Mouse (Mus musculus) embryonic facial prominence, embryonic 15.5 days (tissue): Measurements from ENCODE around the gene Scn3a. TPM values are rescaled to one million over a fixed set of nuclear protein-coding genes. Genes with fewer than 3 reads are reported as not detected.

ENCODE experiments used
- ATAC-seq: fragments of 200-750 bp; cut with Nextera tagmentation; 2 replicates; pipeline ENCODE4 v1.8.0; 2017; ENCODE audit warnings: low read depth, moderate TSS enrichment; ENCODE audit not compliant: insufficient number of reproducible peaks, low FRiP score, low TSS enrichment
- H3K27ac ChIP-seq: fragments of 300-500 bp; sonication (generic); replicated peaks from 2 replicates; pipeline ENCODE4 v1.5.1; 2015; ENCODE audit warnings: mild to moderate bottlenecking, inconsistent platforms
- H3K27me3 ChIP-seq: fragments of 300-500 bp; sonication (generic); 2 replicates; pipeline ENCODE4 v1.6.1; 2015; ENCODE audit warnings: inconsistent platforms
- H3K36me3 ChIP-seq: fragments of 300-500 bp; sonication (generic); 2 replicates; pipeline ENCODE4 v1.6.1; 2015; ENCODE audit warnings: mild to moderate bottlenecking, inconsistent platforms
- H3K4me1 ChIP-seq: fragments of 300-500 bp; sonication (generic); 2 replicates; pipeline ENCODE4 v1.6.1; 2015; ENCODE audit warnings: inconsistent platforms
- H3K4me2 ChIP-seq: fragments of 300-500 bp; sonication (generic); replicated peaks from 2 replicates; pipeline ENCODE4 v1.6.1; 2015; ENCODE audit warnings: mild to moderate bottlenecking, inconsistent platforms
- H3K4me3 ChIP-seq: fragments of 300-500 bp; sonication (generic); replicated peaks from 2 replicates; pipeline ENCODE4 v1.5.1; 2015; ENCODE audit warnings: mild to moderate bottlenecking, inconsistent platforms
- H3K9ac ChIP-seq: fragments of 300-500 bp; sonication (generic); 2 replicates; pipeline ENCODE4 v1.6.1; 2015; ENCODE audit warnings: inconsistent platforms
- H3K9me3 ChIP-seq: fragments of 300-500 bp; sonication (generic); replicated peaks from 2 replicates; pipeline ENCODE4 v1.6.1; 2016; ENCODE audit warnings: inconsistent platforms
- WGBS: fragments of 180-500 bp; shearing (Covaris S2); methylation state at CpG from one replicate; pipeline ENCODE4 v1.1.7; 2015; 5-methylcytosine and 5-hydroxymethylcytosine counted together
- polyA plus RNA-seq: library from polyadenylated mRNA; unstranded; fragments of >200 nt; fragmentation: Nextera tagmentation; extraction: Ambion mirVana; gene quantifications from 2 replicates; pipeline ENCODE4 v1.2.1, GENCODE M21; 2015

Gene Scn3a
- polyA plus RNA-seq, result 2.0 and 2.3 TPM in 2 replicates

DNA sequence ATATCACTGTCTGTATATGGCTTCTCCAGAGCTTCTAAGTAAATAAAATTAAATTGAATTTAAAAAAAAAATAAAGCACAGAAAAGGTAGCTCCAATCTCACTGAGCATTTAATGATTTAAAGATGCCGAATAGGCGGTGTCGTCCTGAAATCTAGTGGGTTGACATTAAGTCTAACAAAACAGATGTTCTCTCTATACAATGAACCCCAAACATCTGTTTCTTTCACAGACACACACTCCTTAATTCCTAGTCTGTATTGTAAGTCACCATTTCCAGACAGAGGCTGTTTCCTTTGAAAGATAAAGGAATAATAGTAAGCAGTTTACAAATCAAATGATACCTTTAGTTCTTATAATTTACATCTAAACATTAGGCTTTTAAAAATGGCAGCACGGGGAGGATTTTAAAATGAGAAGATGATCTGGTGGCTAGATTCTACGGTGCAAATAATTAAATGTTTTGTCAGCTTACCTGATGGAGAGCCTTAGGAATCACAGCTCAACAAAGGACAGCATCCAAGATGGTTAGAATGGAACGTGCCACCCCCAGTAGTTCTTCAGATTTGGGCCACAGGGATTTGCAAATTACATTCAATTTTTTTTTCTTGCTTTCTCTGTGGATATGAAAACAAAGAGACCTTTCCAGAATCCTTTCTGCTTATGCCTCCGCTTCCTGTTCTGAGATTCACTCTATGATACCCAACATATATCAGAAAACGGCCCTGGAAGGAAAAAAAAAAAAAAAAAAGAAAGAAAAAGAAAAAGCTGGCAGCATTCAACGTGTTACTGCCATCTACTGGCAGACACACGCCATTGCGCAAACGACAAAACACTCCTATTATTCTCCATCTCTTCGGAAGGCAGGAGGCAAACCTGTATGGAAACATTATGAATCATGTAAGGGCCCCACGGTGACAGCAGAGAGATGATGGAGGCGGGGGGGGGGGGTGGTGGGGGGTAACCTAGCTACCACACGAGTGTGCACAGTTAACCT, at the start of gene Scn3a:
Gene Scn3a, minus strand, starts transcription at position 835 of the 995 bp plus-strand sequence.
- no peaks in the 10 kb centered on the region for H3K27me3 ChIP-seq
- no peak for ATAC-seq
- 15% methylated on average over 16 of the region's 16 CpGs for WGBS
- peak within 1 kb of the TSS; percentile 29 for H3K4me2 ChIP-seq
- H3K9ac ChIP-seq, result no peak within 1 kb of the TSS
- no peaks in the 10 kb centered on the region for H3K36me3 ChIP-seq
- H3K4me1 ChIP-seq, result 0 out of 2 replicates have a peak, but pooled peaks cover 2% of the 10 kb centered on the region
- no peak within 1 kb of the TSS for H3K27ac ChIP-seq
- no peaks in the 10 kb centered on the region for H3K9me3 ChIP-seq
- 0 out of 2 replicates have a peak within 1 kb of the TSS, but pooled peaks have one; percentile 10 for H3K4me3 ChIP-seq

GRCm38 (mm10) chr2:65611887-65612286, 44.5 kb upstream of the Scn3a start:
- no peaks in the 10 kb centered on the region for H3K36me3 ChIP-seq
- H3K4me2 ChIP-seq, result no peak overlapping the region
- no peak overlapping the region for H3K27ac ChIP-seq
- no peaks in the 10 kb centered on the region for H3K9me3 ChIP-seq
- WGBS, result 67% methylated on average over 4 of the region's 4 CpGs
- no peaks in the 10 kb centered on the region for H3K4me1 ChIP-seq
- H3K27me3 ChIP-seq, result no peaks in the 10 kb centered on the region
- no peak for ATAC-seq
- H3K4me3 ChIP-seq, result no peak overlapping the region
- H3K9ac ChIP-seq, result no peak overlapping the region

GRCm38 (mm10) chr2:65607813-65608212, 40.4 kb upstream of the Scn3a start:
- Histone ChIP-seq H3K4me2 (no peak overlapping the region), H3K4me3 (no peak overlapping the region), H3K9me3 (no peaks in the 10 kb centered on the region), H3K4me1 (no peaks in the 10 kb centered on the region), H3K36me3 (no peaks in the 10 kb centered on the region), H3K9ac (no peak overlapping the region), H3K27ac (no peak overlapping the region), H3K27me3 (no peaks in the 10 kb centered on the region)
- ATAC-seq, result no peak

- no peak for ATAC-seq
Observed at GRCm38 (mm10) chr2:65587679-65588078, 20.3 kb upstream of the Scn3a start.

DNA sequence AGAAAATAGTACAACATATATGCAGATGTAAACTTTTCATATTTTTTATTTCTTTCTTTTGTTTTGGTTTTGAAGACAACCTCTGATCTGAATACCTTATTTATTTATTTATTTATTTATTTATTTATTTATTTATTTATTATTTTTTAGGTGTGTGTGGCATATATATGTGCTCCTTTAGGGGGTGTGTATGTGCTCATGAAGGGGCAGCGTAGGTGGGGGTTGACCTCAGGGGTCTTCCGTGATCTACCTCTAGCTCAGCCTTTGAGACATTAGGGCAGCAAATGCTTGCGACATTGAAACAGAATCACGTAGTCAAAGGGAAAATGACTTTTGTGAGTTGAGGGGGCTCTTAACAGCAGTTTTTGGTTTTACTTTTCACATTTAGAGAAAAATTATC, 498 bp upstream of the Scn3a start:
- 0 out of 2 replicates have a peak, but pooled peaks cover 2% of the 10 kb centered on the region for H3K4me1 ChIP-seq
- H3K36me3 ChIP-seq, result no peaks in the 10 kb centered on the region
- ATAC-seq, result no peak
- no peak overlapping the region for H3K27ac ChIP-seq
- H3K9ac ChIP-seq, result no peak overlapping the region
- H3K27me3 ChIP-seq, result no peaks in the 10 kb centered on the region
- no peak overlapping the region for H3K4me2 ChIP-seq
- no peak overlapping the region for H3K4me3 ChIP-seq
- no peaks in the 10 kb centered on the region for H3K9me3 ChIP-seq
- WGBS, result 88% methylated on average over 4 of the region's 4 CpGs

More at GRCm38 (mm10) chr2:65587679-65588078, 20.3 kb upstream of the Scn3a start:
- H3K4me2 ChIP-seq, result no peak overlapping the region
- H3K27me3 ChIP-seq, result no peaks in the 10 kb centered on the region
- no peak overlapping the region for H3K9ac ChIP-seq
- no peaks in the 10 kb centered on the region for H3K36me3 ChIP-seq
- no peaks in the 10 kb centered on the region for H3K4me1 ChIP-seq
- 62% methylated on average over 5 of the region's 5 CpGs for WGBS
- H3K4me3 ChIP-seq, result no peak overlapping the region
- H3K9me3 ChIP-seq, result no peaks in the 10 kb centered on the region
- H3K27ac ChIP-seq, result no peak overlapping the region

- H3K36me3 ChIP-seq, result no peaks in the 10 kb centered on the region
- 24% methylated on average over 4 of the region's 4 CpGs for WGBS
- H3K9ac ChIP-seq, result no peak overlapping the region
- 0 out of 2 replicates have a peak, but pooled peaks cover 2% of the 10 kb centered on the region for H3K4me1 ChIP-seq
- no peak for ATAC-seq
- no peak overlapping the region for H3K4me3 ChIP-seq
- no peak overlapping the region for H3K4me2 ChIP-seq
- H3K27me3 ChIP-seq, result no peaks in the 10 kb centered on the region
- no peak overlapping the region for H3K27ac ChIP-seq
- no peaks in the 10 kb centered on the region for H3K9me3 ChIP-seq
Observed at GRCm38 (mm10) chr2:65563898-65564297, 3.5 kb downstream of the Scn3a start.

GRCm38 (mm10) chr2:65557719-65558118, 9.7 kb downstream of the Scn3a start:
- ATAC-seq, result no peak
- H3K9me3 ChIP-seq, result no peaks in the 10 kb centered on the region
- H3K4me2 ChIP-seq, result no peak overlapping the region
- H3K9ac ChIP-seq, result no peak overlapping the region
- 69% methylated on average over 3 of the region's 3 CpGs for WGBS
- no peaks in the 10 kb centered on the region for H3K27me3 ChIP-seq
- no peaks in the 10 kb centered on the region for H3K36me3 ChIP-seq
- no peaks in the 10 kb centered on the region for H3K4me1 ChIP-seq
- H3K4me3 ChIP-seq, result no peak overlapping the region
- H3K27ac ChIP-seq, result no peak overlapping the region

DNA sequence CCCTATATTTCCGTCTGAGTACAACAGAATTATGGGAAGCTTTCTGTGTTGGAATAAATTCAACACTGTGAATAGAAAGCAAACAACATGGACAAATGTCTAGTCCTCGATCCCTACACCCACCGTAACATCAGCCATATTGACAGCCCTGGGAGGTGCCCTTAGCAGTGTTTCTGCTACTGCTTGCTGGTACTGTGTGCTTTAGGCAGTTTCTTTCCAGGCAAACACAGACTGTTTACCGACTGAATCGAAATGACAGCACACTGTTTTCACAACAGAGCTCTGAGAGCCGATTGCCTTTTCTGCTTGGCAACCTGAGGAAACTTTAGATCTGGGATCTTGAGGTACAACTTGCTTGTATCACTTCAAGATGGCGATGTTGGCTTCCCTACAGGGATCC, 12.8 kb downstream of the Scn3a start:
- Histone ChIP-seq H3K4me1 (no peaks in the 10 kb centered on the region), H3K27me3 (no peaks in the 10 kb centered on the region), H3K4me2 (no peak overlapping the region), H3K9ac (no peak overlapping the region), H3K4me3 (no peak overlapping the region), H3K9me3 (no peaks in the 10 kb centered on the region), H3K27ac (no peak overlapping the region), H3K36me3 (no peaks in the 10 kb centered on the region)
- 73% methylated on average over 7 of the region's 7 CpGs for WGBS
- ATAC-seq, result no peak

- Histone ChIP-seq H3K4me2 (no peak overlapping the region), H3K4me1 (no peaks in the 10 kb centered on the region), H3K36me3 (no peaks in the 10 kb centered on the region), H3K27me3 (no peaks in the 10 kb centered on the region), H3K4me3 (no peak overlapping the region), H3K9ac (no peak overlapping the region), H3K9me3 (no peaks in the 10 kb centered on the region), H3K27ac (no peak overlapping the region)
- no peak for ATAC-seq
- WGBS, result 86% methylated on average over 3 of the region's 3 CpGs
Observed at GRCm38 (mm10) chr2:65553473-65553872, 14.0 kb downstream of the Scn3a start.

DNA sequence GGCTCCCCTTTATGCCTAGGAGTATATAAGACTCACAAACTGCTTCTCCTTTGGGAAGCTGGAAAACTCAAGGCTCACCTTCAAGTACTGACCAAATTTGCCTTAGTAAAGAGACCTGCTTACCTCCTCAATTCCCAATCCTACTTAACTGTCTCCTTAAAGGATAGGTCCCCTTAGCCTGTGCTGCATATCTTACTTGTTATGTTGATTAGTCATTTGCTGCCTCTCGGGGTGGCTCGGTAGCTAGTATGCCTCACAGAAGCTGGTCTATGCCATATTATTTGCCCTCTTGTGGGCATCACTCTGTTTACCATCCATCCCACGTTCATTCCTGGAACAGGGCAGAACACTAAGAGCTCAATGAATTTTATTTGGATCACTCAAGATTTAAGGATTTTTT, 14.7 kb downstream of the Scn3a start:
- H3K27me3 ChIP-seq, result no peaks in the 10 kb centered on the region
- H3K36me3 ChIP-seq, result no peaks in the 10 kb centered on the region
- WGBS, result 59% methylated on average over 3 of the region's 3 CpGs
- no peak for ATAC-seq
- no peak overlapping the region for H3K9ac ChIP-seq
- H3K9me3 ChIP-seq, result no peaks in the 10 kb centered on the region
- no peaks in the 10 kb centered on the region for H3K4me1 ChIP-seq
- no peak overlapping the region for H3K27ac ChIP-seq
- no peak overlapping the region for H3K4me2 ChIP-seq
- H3K4me3 ChIP-seq, result no peak overlapping the region

GRCm38 (mm10) chr2:65552222-65552621, 15.2 kb downstream of the Scn3a start:
- H3K9ac ChIP-seq, result no peak overlapping the region
- no peaks in the 10 kb centered on the region for H3K36me3 ChIP-seq
- H3K27ac ChIP-seq, result no peak overlapping the region
- 40% methylated on average over 5 of the region's 5 CpGs for WGBS
- no peak overlapping the region for H3K4me3 ChIP-seq
- H3K4me2 ChIP-seq, result no peak overlapping the region
- H3K9me3 ChIP-seq, result no peaks in the 10 kb centered on the region
- no peak for ATAC-seq
- H3K4me1 ChIP-seq, result no peaks in the 10 kb centered on the region
- no peaks in the 10 kb centered on the region for H3K27me3 ChIP-seq
